Mouse (Mus musculus): ENCODE data around the gene Neurl4. TPM values are rescaled to one million over a fixed set of nuclear protein-coding genes. Genes with fewer than 3 reads are reported as not detected.
A peak's percentile ranks its signal among the peaks of the same experiment; 100 is the strongest.

The Neurl4 gene
- polyA plus RNA-seq, 1 experiment from 2014 or later = 13.3 TPM

DNA sequence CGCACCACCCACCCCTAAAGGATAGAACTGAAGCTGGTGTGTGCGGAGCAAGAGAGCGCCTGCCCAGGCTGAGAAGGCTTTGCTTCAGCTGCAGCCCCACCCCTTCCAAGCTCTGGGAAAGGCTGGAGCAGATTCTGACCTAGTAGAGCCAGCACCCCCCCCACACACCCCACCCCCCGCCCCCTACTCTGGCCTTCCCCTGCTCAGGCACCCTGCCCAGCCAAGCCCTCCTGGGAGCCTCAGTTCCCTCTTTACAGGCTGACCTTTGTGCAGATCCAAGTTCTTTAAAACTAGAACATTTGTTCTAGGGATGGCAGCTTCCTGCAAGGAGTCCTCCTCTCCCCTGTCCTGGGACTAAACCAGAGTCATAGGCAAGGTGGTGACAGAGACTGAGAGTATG, 36.5 kb downstream of the Neurl4 start:
- 42% methylated on average over 4 of the region's 4 CpGs for WGBS
- no peak overlapping the region for H3K27ac ChIP-seq (ENCODE audit: low read depth)

DNA sequence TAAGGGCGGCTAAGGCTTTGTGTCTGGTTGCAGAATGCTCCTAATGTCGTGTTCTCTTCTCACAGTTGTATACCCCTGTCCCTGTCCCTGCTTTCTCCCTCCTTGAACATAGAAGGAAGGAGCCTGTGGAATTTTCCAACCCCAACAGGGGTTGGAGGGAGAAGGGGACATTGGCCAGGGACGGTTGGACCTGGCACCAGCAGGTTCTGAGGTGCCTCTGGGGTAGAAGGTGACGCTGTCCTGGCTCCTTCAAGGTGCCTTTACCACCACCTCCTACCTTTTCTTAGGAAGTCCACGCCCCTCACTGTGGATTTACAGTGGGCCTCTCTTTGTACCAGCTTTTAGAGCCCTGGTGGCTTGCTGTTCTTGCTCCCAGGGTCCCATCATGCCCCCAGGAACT, 37.0 kb downstream of the Neurl4 start:
- DNase-seq (ENCODE audit: low spot score) (no peak), ATAC-seq (replicated peaks; ENCODE audit: low FRiP score, low TSS enrichment, low read depth) (no peak)
- H3K27ac ChIP-seq (ENCODE audit: low read depth) = no peak overlapping the region
- H3K36me3 ChIP-seq (ENCODE audit: control insufficient read depth, insufficient read depth, low read length) = peaks cover under 1% of the 10 kb centered on the region; the same call in 1 of the 2 replicates
- H3K4me2 ChIP-seq (ENCODE audit: low read length) = no peak overlapping the region
- H3K9me3 ChIP-seq (ENCODE audit: control insufficient read depth, low read length) = no peaks in the 10 kb centered on the region
- no peak overlapping the region for H3K4me3 ChIP-seq (ENCODE audit: low read depth, low read length)
- 76% methylated on average over 5 of the region's 5 CpGs for WGBS
- H3K27me3 ChIP-seq (replicated peaks; ENCODE audit: control insufficient read depth, insufficient read depth, low read length) = no peaks in the 10 kb centered on the region
- no peak overlapping the region for H3K9ac ChIP-seq (ENCODE audit: low read length)
- peaks cover 15% of the 10 kb centered on the region for H3K4me1 ChIP-seq (replicated peaks; ENCODE audit: control insufficient read depth, insufficient read depth, low read length)

More for the DNA sequence above, 36.5 kb downstream of the Neurl4 start:
- DNase-seq (ENCODE audit: low spot score) = no peak
- Histone ChIP-seq H3K9ac (ENCODE audit: low read length) (no peak overlapping the region), H3K4me3 (ENCODE audit: low read depth, low read length) (no peak overlapping the region), H3K4me1 (replicated peaks; ENCODE audit: control insufficient read depth, insufficient read depth, low read length) (peaks cover 15% of the 10 kb centered on the region), H3K27me3 (replicated peaks; ENCODE audit: control insufficient read depth, insufficient read depth, low read length) (no peaks in the 10 kb centered on the region), H3K9me3 (ENCODE audit: control insufficient read depth, low read length) (no peaks in the 10 kb centered on the region), H3K4me2 (ENCODE audit: low read length) (0 out of 2 replicates have a peak overlapping the region, but pooled peaks have one; percentile 100), H3K36me3 (ENCODE audit: control insufficient read depth, insufficient read depth, low read length) (no peaks in the 10 kb centered on the region; the same call in 1 of the 2 replicates)
- no peak for ATAC-seq (replicated peaks; ENCODE audit: low FRiP score, low TSS enrichment, low read depth)

DNA sequence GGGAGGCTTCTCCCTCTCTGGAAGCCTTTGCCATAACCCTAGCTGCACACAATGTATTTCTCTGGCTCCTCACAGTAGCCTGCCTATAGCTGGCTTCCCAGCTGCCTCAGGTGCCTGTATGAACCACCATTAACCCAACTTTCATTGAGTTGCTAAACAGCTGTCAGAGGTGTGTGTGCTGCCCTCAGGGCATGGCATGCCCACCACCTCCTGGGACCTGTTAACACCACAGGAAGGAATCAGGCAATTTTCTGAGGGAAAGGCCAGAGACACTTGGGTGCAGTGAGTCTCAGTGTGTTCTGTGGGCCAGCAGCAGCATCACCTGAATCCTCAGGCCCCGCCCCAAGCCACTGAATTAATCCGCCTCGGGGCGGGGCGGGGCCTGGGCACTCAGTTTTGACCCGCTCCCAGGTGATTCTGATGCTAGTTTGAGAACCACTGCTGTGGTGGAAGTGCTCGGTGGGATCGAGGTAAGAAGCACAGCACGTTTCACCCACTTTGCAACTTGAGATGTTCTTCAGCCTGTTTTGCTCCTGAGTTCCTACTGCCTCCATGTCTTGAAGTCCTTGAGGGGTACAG, 37.6 kb downstream of the Neurl4 start:
- no peak for ATAC-seq (replicated peaks; ENCODE audit: low FRiP score, low TSS enrichment, low read depth)
- no peak for DNase-seq (ENCODE audit: low spot score)
- 30% methylated on average over 9 of the region's 9 CpGs for WGBS
- H3K9me3 ChIP-seq (ENCODE audit: control insufficient read depth, low read length) = no peaks in the 10 kb centered on the region
- peaks cover 4% of the 10 kb centered on the region; the same call in 1 of the 2 replicates for H3K36me3 ChIP-seq (ENCODE audit: control insufficient read depth, insufficient read depth, low read length)
- no peak overlapping the region for H3K4me3 ChIP-seq (ENCODE audit: low read depth, low read length)
- H3K4me1 ChIP-seq (replicated peaks; ENCODE audit: control insufficient read depth, insufficient read depth, low read length) = peaks cover 15% of the 10 kb centered on the region
- no peak overlapping the region for H3K27ac ChIP-seq (ENCODE audit: low read depth)
- H3K27me3 ChIP-seq (replicated peaks; ENCODE audit: control insufficient read depth, insufficient read depth, low read length) = no peaks in the 10 kb centered on the region
- H3K4me2 ChIP-seq (ENCODE audit: low read length) = no peak overlapping the region
- H3K9ac ChIP-seq (ENCODE audit: low read length) = no peak overlapping the region

GRCm38 (mm10) chr11:69939181-69939580, 38.3 kb downstream of the Neurl4 start:
- Histone ChIP-seq H3K4me3 (ENCODE audit: low read depth, low read length) (no peak overlapping the region), H3K36me3 (ENCODE audit: control insufficient read depth, insufficient read depth, low read length) (peaks cover 9% of the 10 kb centered on the region), H3K4me1 (replicated peaks; ENCODE audit: control insufficient read depth, insufficient read depth, low read length) (peaks cover 15% of the 10 kb centered on the region), H3K4me2 (ENCODE audit: low read length) (no peak overlapping the region), H3K9ac (ENCODE audit: low read length) (no peak overlapping the region), H3K9me3 (ENCODE audit: control insufficient read depth, low read length) (no peaks in the 10 kb centered on the region), H3K27ac (ENCODE audit: low read depth) (no peak overlapping the region), H3K27me3 (replicated peaks; ENCODE audit: control insufficient read depth, insufficient read depth, low read length) (no peaks in the 10 kb centered on the region)
- 68% methylated on average over 5 of the region's 5 CpGs for WGBS
- ATAC-seq (replicated peaks; ENCODE audit: low FRiP score, low TSS enrichment, low read depth) = no peak
- DNase-seq (ENCODE audit: low spot score) = no peak

DNA sequence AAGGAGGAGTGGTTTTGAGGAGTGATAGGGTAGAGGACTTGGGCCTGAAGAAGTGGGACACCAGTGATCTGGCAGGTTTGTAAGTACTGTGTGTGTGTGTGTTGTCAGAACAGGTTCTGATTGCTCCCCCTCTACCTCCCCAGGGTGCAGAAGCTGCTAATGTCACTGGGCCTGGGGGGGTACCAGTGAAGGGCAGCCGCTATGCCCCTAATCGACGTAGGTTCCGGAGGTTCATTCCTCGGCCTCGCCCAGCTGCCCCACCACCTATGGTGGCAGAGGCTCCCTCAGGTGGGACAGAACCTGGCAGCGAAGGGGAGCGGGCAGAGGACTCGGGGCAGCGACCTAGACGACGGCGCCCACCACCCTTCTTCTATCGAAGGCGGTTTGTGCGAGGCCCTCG, 38.9 kb downstream of the Neurl4 start:
- H3K9me3 ChIP-seq (ENCODE audit: control insufficient read depth, low read length) = no peaks in the 10 kb centered on the region
- H3K4me2 ChIP-seq (ENCODE audit: low read length) = no peak overlapping the region
- H3K4me1 ChIP-seq (replicated peaks; ENCODE audit: control insufficient read depth, insufficient read depth, low read length) = peaks cover 15% of the 10 kb centered on the region
- no peaks in the 10 kb centered on the region for H3K27me3 ChIP-seq (replicated peaks; ENCODE audit: control insufficient read depth, insufficient read depth, low read length)
- WGBS = 92% methylated on average over 17 of the region's 17 CpGs
- no peak for ATAC-seq (replicated peaks; ENCODE audit: low FRiP score, low TSS enrichment, low read depth)
- H3K36me3 ChIP-seq (ENCODE audit: control insufficient read depth, insufficient read depth, low read length) = peaks cover 15% of the 10 kb centered on the region
- H3K27ac ChIP-seq (ENCODE audit: low read depth) = no peak overlapping the region
- no peak overlapping the region for H3K9ac ChIP-seq (ENCODE audit: low read length)
- H3K4me3 ChIP-seq (ENCODE audit: low read depth, low read length) = no peak overlapping the region
- DNase-seq (ENCODE audit: low spot score) = no peak

GRCm38 (mm10) chr11:69940962-69941361, 40.1 kb downstream of the Neurl4 start:
- no peak for ATAC-seq (replicated peaks; ENCODE audit: low FRiP score, low TSS enrichment, low read depth)
- no peaks in the 10 kb centered on the region for H3K27me3 ChIP-seq (replicated peaks; ENCODE audit: control insufficient read depth, insufficient read depth, low read length)
- H3K4me3 ChIP-seq (ENCODE audit: low read depth, low read length) = no peak overlapping the region

GRCm38 (mm10) chr11:69945216-69945615, 44.3 kb downstream of the Neurl4 start:
- ATAC-seq (replicated peaks; ENCODE audit: low FRiP score, low TSS enrichment, low read depth) = no peak
- Histone ChIP-seq H3K27me3 (replicated peaks; ENCODE audit: control insufficient read depth, insufficient read depth, low read length) (no peaks in the 10 kb centered on the region), H3K9ac (ENCODE audit: low read length) (no peak overlapping the region), H3K4me1 (replicated peaks; ENCODE audit: control insufficient read depth, insufficient read depth, low read length) (peaks cover 11% of the 10 kb centered on the region), H3K27ac (ENCODE audit: low read depth) (no peak overlapping the region), H3K9me3 (ENCODE audit: control insufficient read depth, low read length) (no peaks in the 10 kb centered on the region), H3K36me3 (ENCODE audit: control insufficient read depth, insufficient read depth, low read length) (peaks cover 21% of the 10 kb centered on the region), H3K4me2 (ENCODE audit: low read length) (no peak overlapping the region), H3K4me3 (ENCODE audit: low read depth, low read length) (no peak overlapping the region)
- no peak for DNase-seq (ENCODE audit: low spot score)
- 74% methylated on average over 13 of the region's 13 CpGs for WGBS

More at GRCm38 (mm10) chr11:69940962-69941361, 40.1 kb downstream of the Neurl4 start:
- no peak overlapping the region for H3K4me2 ChIP-seq (ENCODE audit: low read length)
- H3K9me3 ChIP-seq (ENCODE audit: control insufficient read depth, low read length) = no peaks in the 10 kb centered on the region
- H3K27ac ChIP-seq (ENCODE audit: low read depth) = no peak overlapping the region
- DNase-seq (ENCODE audit: low spot score) = no peak
- WGBS = 76% methylated on average over 4 of the region's 4 CpGs
- H3K9ac ChIP-seq (ENCODE audit: low read length) = no peak overlapping the region
- H3K4me1 ChIP-seq (replicated peaks; ENCODE audit: control insufficient read depth, insufficient read depth, low read length) = peaks cover 14% of the 10 kb centered on the region
- H3K36me3 ChIP-seq (ENCODE audit: control insufficient read depth, insufficient read depth, low read length) = peaks cover 21% of the 10 kb centered on the region

GRCm38 (mm10) chr11:69945997-69946891, 45.4 kb downstream of the Neurl4 start:
- ATAC-seq (replicated peaks; ENCODE audit: low FRiP score, low TSS enrichment, low read depth) (no peak), DNase-seq (ENCODE audit: low spot score) (no peak)
- H3K4me2 ChIP-seq (ENCODE audit: low read length) = peak overlapping the region; percentile 72
- peak overlapping the region; percentile 44; the same call in 1 of the 2 replicates for H3K9ac ChIP-seq (ENCODE audit: low read length)
- H3K4me1 ChIP-seq (replicated peaks; ENCODE audit: control insufficient read depth, insufficient read depth, low read length) = peaks cover 11% of the 10 kb centered on the region
- no peaks in the 10 kb centered on the region for H3K9me3 ChIP-seq (ENCODE audit: control insufficient read depth, low read length)
- 88% methylated on average over 18 of the region's 18 CpGs for WGBS
- peak overlapping the region; percentile 48; the same call in 1 of the 2 replicates for H3K4me3 ChIP-seq (ENCODE audit: low read depth, low read length)
- H3K27me3 ChIP-seq (replicated peaks; ENCODE audit: control insufficient read depth, insufficient read depth, low read length) = no peaks in the 10 kb centered on the region
- H3K27ac ChIP-seq (ENCODE audit: low read depth) = peak overlapping the region; percentile 81
- peaks cover 21% of the 10 kb centered on the region for H3K36me3 ChIP-seq (ENCODE audit: control insufficient read depth, insufficient read depth, low read length)

All from intestine, embryonic 14.5 days (tissue).